Mouse (Mus musculus): ENCODE results near the gene Dsp. TPM values are rescaled to one million over a fixed set of nuclear protein-coding genes. Genes with fewer than 3 reads are reported as not detected.

The Dsp gene
- polyA plus RNA-seq (2015; fragmentation: Nextera tagmentation; extraction: Ambion mirVana) = 1.6 and 1.7 TPM in 2 replicates

DNA sequence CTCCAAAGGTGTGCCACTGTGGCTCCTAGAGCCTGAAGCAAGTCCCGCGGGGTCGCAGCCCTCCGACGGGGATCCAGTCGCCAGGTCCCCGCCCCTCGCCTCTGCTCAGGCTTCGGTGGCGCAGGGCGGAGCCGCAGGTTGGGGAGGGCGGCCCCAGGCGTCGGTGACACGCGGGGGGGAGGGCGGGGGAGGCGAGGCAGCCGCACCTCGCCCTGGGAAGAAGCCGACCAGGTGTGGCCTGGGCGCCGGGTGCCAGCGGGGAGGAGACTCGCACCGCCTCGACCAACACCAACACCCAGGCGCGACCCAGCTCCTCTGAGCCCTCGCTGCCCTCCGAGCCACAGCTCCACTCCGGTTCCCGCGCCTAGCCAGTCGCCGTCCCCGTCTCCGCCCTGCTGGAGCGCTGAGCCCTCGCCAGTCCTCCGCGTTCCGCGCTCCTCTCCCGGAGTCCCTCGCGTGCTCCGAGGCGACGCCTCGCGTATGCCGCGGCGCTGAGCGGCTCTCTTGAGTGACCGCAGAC lies at the start of gene Dsp:
Gene Dsp, plus strand, starts transcription at position 226 of the 520 bp plus-strand sequence.
- Histone ChIP-seq H3K27me3 (peaks cover 66% of the 10 kb centered on the region), H3K9ac (peak within 1 kb of the TSS; percentile 39; the same call in 1 of the 2 replicates), H3K36me3 (replicated peaks) (no peaks in the 10 kb centered on the region), H3K4me1 (replicated peaks) (peaks cover 11% of the 10 kb centered on the region; the same call in 1 of the 2 replicates), H3K4me3 (replicated peaks) (peak within 1 kb of the TSS; percentile 54), H3K4me2 (peak within 1 kb of the TSS; percentile 62), H3K27ac (replicated peaks) (peak within 1 kb of the TSS; percentile 45), H3K9me3 (replicated peaks) (no peaks in the 10 kb centered on the region)
- WGBS (ENCODE audit: insufficient replicate concordance) = under 1% methylated on average over 57 of the region's 58 CpGs
- ATAC-seq (ENCODE audit: insufficient read depth) = peak; percentile 81

DNA sequence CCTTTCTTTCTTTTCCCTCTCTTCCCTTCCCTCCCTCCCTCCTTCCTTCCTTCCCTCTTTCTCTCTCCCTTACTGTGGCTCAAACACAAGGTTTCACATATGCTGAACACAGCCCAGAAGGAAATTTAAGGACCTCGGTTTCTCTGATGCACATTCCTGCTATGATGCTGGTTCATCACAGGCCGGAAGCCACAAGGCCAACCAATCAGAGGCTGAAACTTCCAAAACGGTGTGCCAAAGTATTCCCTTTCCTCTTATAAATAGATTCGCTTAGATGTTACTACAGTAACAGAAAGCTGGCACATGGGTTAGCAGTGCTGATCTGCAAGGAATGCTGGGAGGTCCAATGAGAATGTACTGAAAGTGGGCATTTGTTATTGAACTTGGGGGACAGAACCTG lies 47.7 kb upstream of the Dsp start:
- Histone ChIP-seq H3K4me3 (replicated peaks) (no peak overlapping the region), H3K9ac (no peak overlapping the region), H3K36me3 (replicated peaks) (no peaks in the 10 kb centered on the region), H3K27me3 (no peaks in the 10 kb centered on the region), H3K4me1 (replicated peaks) (no peaks in the 10 kb centered on the region), H3K9me3 (replicated peaks) (no peaks in the 10 kb centered on the region), H3K4me2 (no peak overlapping the region), H3K27ac (replicated peaks) (no peak overlapping the region)
- 45% methylated on average over 4 of the region's 4 CpGs for WGBS (ENCODE audit: insufficient replicate concordance)
- ATAC-seq (ENCODE audit: insufficient read depth) = no peak

DNA sequence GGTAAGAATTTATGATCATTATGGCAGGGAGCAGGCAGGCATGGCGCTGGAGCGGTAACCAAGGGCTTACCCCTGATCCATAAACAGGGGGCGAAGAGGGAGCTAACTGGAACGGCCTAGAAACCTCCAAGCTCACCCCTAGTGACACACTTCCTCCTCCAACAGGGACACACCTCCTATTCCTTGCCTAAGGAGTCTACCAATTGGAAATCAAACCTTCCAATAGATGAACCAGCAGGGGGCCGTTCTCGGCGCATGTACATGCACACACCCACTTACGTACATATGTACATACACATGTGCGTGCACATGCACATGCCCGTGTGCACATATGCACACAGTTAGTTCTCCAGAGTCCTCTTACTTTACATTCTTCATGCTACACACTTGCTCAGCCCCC lies 46.6 kb upstream of the Dsp start:
- Histone ChIP-seq H3K27me3 (no peaks in the 10 kb centered on the region), H3K4me2 (no peak overlapping the region), H3K27ac (replicated peaks) (no peak overlapping the region), H3K4me3 (replicated peaks) (no peak overlapping the region), H3K36me3 (replicated peaks) (no peaks in the 10 kb centered on the region), H3K4me1 (replicated peaks) (no peaks in the 10 kb centered on the region), H3K9ac (no peak overlapping the region), H3K9me3 (replicated peaks) (no peaks in the 10 kb centered on the region)
- 81% methylated on average over 10 of the region's 10 CpGs for WGBS (ENCODE audit: insufficient replicate concordance)
- ATAC-seq (ENCODE audit: insufficient read depth) = no peak

DNA sequence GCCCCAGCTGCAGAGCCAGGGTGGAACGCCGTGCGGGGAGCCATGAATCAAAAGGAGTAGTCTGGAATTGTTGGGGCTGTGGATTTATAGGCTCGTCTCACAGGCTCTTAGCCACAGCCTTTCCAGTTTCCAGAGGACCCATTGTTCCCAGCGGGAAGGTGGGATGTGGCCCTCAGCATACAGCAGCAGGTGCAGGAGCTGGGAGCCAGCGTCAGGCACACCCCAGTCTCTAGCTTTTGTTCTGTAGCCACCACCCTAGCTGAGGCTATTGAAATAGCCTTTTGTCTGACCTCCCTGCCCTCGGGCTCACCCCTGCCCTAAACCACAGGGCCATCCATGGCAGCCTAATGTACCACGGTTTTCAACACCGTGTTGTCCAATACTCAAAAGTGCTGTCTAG lies 42.0 kb upstream of the Dsp start:
- Histone ChIP-seq H3K9me3 (replicated peaks) (no peaks in the 10 kb centered on the region), H3K27ac (replicated peaks) (no peak overlapping the region), H3K4me3 (replicated peaks) (no peak overlapping the region), H3K4me1 (replicated peaks) (no peaks in the 10 kb centered on the region), H3K27me3 (no peaks in the 10 kb centered on the region), H3K4me2 (no peak overlapping the region), H3K36me3 (replicated peaks) (no peaks in the 10 kb centered on the region), H3K9ac (no peak overlapping the region)
- 69% methylated on average over 9 of the region's 9 CpGs for WGBS (ENCODE audit: insufficient replicate concordance)
- no peak for ATAC-seq (ENCODE audit: insufficient read depth)

DNA sequence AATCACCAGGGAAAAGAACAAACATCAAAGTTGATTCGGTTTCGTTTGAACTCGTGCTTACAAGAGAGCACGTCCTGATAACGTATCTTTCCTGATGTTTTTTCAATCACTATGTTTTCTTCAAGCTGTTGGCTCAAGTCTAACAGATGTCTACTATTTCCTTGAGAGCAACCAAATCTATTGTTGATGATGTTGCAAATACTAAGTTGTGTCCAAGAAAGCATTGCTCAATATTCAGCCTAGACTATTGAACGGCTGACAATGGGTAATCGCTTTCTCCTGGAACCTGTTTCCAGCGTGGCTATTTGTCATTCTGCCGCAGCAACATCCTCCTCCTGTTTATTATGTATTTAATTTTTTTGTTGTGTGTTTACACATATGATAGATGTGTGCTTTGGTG lies 28.8 kb upstream of the Dsp start:
- ATAC-seq (ENCODE audit: insufficient read depth) = no peak

DNA sequence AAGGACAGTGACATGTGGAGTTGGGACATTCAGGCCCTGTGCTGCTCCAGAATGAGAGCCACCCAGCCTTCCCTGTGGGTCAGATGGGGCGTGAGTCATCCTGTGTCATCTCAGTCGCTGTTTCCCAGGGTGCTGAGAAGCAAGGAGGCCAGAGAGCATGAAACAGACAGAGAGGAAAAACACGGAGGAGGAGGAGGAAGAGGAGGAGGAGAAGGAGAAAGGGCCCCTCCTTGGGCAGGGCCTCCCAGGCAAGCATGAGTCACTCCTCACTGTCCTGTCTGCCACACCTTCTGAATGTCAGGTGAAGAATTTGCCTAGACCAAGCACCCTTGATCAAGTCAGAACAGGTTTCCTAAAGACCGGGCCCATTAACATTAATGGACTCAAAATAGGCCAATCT lies 27.4 kb upstream of the Dsp start:
- Histone ChIP-seq H3K4me2 (no peak overlapping the region), H3K36me3 (replicated peaks) (no peaks in the 10 kb centered on the region), H3K4me3 (replicated peaks) (no peak overlapping the region), H3K4me1 (replicated peaks) (no peaks in the 10 kb centered on the region), H3K9me3 (replicated peaks) (no peaks in the 10 kb centered on the region), H3K9ac (no peak overlapping the region), H3K27me3 (no peaks in the 10 kb centered on the region), H3K27ac (replicated peaks) (no peak overlapping the region)
- no peak for ATAC-seq (ENCODE audit: insufficient read depth)
- 67% methylated on average over 4 of the region's 4 CpGs for WGBS (ENCODE audit: insufficient replicate concordance)

More for the DNA sequence above, 28.8 kb upstream of the Dsp start:
- Histone ChIP-seq H3K27me3 (no peaks in the 10 kb centered on the region), H3K4me2 (no peak overlapping the region), H3K9ac (no peak overlapping the region), H3K36me3 (replicated peaks) (no peaks in the 10 kb centered on the region), H3K4me3 (replicated peaks) (no peak overlapping the region), H3K27ac (replicated peaks) (no peak overlapping the region), H3K9me3 (replicated peaks) (no peaks in the 10 kb centered on the region), H3K4me1 (replicated peaks) (no peaks in the 10 kb centered on the region)
- WGBS (ENCODE audit: insufficient replicate concordance) = 67% methylated on average over 9 of the region's 9 CpGs

- H3K4me1 ChIP-seq (replicated peaks) = no peaks in the 10 kb centered on the region
- no peak overlapping the region for H3K4me3 ChIP-seq (replicated peaks)
- 52% methylated on average over 3 of the region's 3 CpGs for WGBS (ENCODE audit: insufficient replicate concordance)
- no peak for ATAC-seq (ENCODE audit: insufficient read depth)
- H3K27ac ChIP-seq (replicated peaks) = no peak overlapping the region
- no peak overlapping the region for H3K9ac ChIP-seq
- no peaks in the 10 kb centered on the region for H3K27me3 ChIP-seq
- H3K9me3 ChIP-seq (replicated peaks) = no peaks in the 10 kb centered on the region
- no peaks in the 10 kb centered on the region for H3K36me3 ChIP-seq (replicated peaks)
- H3K4me2 ChIP-seq = no peak overlapping the region
Measured at GRCm38 (mm10) chr13:38127683-38128082, 23.4 kb upstream of the Dsp start.

DNA sequence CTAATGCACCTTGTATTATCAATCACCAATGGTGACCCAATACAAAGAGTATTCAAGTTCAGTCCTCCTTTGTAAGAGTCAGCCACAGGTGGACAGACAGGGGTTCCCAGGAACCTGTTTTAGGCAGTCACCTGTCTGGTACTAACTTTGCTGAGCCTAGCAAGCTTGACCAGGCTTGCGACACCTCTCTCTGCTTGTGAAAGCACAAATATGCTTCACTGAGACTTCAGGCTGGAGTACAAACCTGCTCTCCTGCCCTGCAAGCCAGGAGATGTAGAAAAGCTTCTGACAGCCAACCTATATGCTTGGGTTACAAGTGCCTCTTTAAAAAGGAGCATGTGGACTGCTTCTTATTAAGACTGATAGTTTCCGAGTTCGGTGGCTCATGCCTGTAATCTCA lies 22.8 kb upstream of the Dsp start:
- no peak overlapping the region for H3K4me2 ChIP-seq
- no peak overlapping the region for H3K9ac ChIP-seq
- no peak overlapping the region for H3K4me3 ChIP-seq (replicated peaks)
- no peak overlapping the region for H3K27ac ChIP-seq (replicated peaks)
- 58% methylated on average over 3 of the region's 3 CpGs for WGBS (ENCODE audit: insufficient replicate concordance)
- no peaks in the 10 kb centered on the region for H3K9me3 ChIP-seq (replicated peaks)
- H3K4me1 ChIP-seq (replicated peaks) = no peaks in the 10 kb centered on the region
- ATAC-seq (ENCODE audit: insufficient read depth) = no peak
- H3K36me3 ChIP-seq (replicated peaks) = no peaks in the 10 kb centered on the region
- H3K27me3 ChIP-seq = no peaks in the 10 kb centered on the region

GRCm38 (mm10) chr13:38129492-38129891 lies 21.6 kb upstream of the Dsp start:
- H3K4me3 ChIP-seq (replicated peaks) = no peak overlapping the region
- H3K4me2 ChIP-seq = no peak overlapping the region
- H3K4me1 ChIP-seq (replicated peaks) = no peaks in the 10 kb centered on the region
- no peaks in the 10 kb centered on the region for H3K27me3 ChIP-seq
- no peak for ATAC-seq (ENCODE audit: insufficient read depth)
- no peaks in the 10 kb centered on the region for H3K9me3 ChIP-seq (replicated peaks)
- 60% methylated on average over 2 of the region's 2 CpGs for WGBS (ENCODE audit: insufficient replicate concordance)
- no peaks in the 10 kb centered on the region for H3K36me3 ChIP-seq (replicated peaks)
- no peak overlapping the region for H3K27ac ChIP-seq (replicated peaks)
- H3K9ac ChIP-seq = no peak overlapping the region

DNA sequence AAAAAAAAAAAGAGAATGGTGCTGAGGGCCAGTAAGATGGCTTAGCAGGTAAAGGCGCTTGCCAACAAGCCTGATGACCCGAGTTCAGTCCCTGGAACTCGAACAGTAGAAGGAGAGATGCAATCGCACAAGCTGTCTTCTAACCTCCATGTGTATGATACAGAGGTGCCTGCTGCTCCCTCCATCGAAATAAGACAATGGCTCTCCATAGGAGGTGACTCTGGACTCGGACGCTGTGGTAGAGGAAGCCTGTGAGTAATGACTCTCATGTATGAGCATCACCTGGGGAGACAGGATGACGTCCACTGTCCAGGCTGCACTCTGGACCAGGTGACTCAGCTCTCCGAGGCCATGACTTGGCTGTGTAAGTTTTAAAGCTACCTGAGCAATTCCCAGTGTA lies 21.0 kb upstream of the Dsp start:
- Histone ChIP-seq H3K27me3 (no peaks in the 10 kb centered on the region), H3K4me2 (no peak overlapping the region), H3K4me1 (replicated peaks) (no peaks in the 10 kb centered on the region), H3K9me3 (replicated peaks) (no peaks in the 10 kb centered on the region), H3K27ac (replicated peaks) (no peak overlapping the region), H3K9ac (no peak overlapping the region), H3K36me3 (replicated peaks) (no peaks in the 10 kb centered on the region), H3K4me3 (replicated peaks) (no peak overlapping the region)
- WGBS (ENCODE audit: insufficient replicate concordance) = 65% methylated on average over 9 of the region's 9 CpGs
- ATAC-seq (ENCODE audit: insufficient read depth) = no peak

DNA sequence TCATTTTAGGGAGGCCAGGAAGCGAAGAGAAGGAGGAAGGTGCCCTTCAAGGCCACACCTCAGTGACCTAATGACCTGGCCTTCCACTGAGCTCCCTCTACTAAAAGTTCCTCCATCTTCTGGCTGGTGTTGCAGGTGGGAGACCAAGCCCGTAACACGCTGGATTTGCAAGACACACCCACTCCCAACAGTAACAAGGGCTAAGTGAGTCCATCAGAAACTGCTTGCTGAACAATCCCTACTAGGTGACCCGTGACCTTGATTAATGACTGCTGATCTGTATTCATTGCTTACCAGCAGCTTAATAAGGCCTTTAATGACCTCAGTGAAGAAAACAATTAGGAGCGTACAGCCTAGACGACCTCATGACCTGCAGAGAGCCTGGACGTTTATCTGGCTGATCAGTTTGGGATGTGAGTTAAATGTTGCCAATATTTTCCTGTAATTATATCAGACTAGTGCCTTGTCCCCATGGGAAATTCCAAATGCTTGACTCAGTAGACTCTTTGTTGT lies 18.0 kb upstream of the Dsp start:
- 59% methylated on average over 7 of the region's 7 CpGs for WGBS (ENCODE audit: insufficient replicate concordance)
- Histone ChIP-seq H3K4me3 (replicated peaks) (no peak overlapping the region), H3K9me3 (replicated peaks) (no peaks in the 10 kb centered on the region), H3K4me2 (no peak overlapping the region), H3K27me3 (no peaks in the 10 kb centered on the region), H3K36me3 (replicated peaks) (no peaks in the 10 kb centered on the region), H3K9ac (no peak overlapping the region), H3K27ac (replicated peaks) (no peak overlapping the region), H3K4me1 (replicated peaks) (no peaks in the 10 kb centered on the region)
- ATAC-seq (ENCODE audit: insufficient read depth) = no peak

DNA sequence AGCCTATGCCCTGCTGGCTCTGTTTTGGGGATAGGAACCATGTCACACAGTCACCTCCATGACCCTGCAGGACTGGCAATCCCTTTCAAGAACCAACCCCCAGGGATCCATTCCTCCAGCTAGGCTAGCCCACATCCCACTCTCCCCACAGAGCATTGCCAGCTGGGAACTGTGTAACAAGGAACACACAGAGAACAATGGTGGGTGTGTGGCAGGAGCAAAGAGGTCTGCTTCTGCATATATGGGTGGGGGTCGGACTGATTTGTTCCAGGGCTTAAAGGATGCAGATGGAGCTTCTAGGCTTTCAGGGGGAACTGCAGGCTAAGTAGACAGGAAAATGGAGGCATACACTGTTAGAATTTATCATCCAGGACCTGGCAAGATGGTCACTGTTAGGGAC lies 10.6 kb upstream of the Dsp start:
- no peaks in the 10 kb centered on the region for H3K4me1 ChIP-seq (replicated peaks)
- H3K27ac ChIP-seq (replicated peaks) = no peak overlapping the region
- H3K27me3 ChIP-seq = peaks cover 10% of the 10 kb centered on the region; the same call in 1 of the 2 replicates
- no peak for ATAC-seq (ENCODE audit: insufficient read depth)
- H3K9ac ChIP-seq = no peak overlapping the region
- WGBS (ENCODE audit: insufficient replicate concordance) = 31% methylated on average over 1 of the region's 1 CpGs
- no peak overlapping the region for H3K4me3 ChIP-seq (replicated peaks)
- no peaks in the 10 kb centered on the region for H3K9me3 ChIP-seq (replicated peaks)
- no peak overlapping the region for H3K4me2 ChIP-seq
- no peaks in the 10 kb centered on the region for H3K36me3 ChIP-seq (replicated peaks)
